Mouse (Mus musculus) CH12.LX (cell line): Measurements from ENCODE around the gene Chchd3. TPM values are rescaled to one million over a fixed set of nuclear protein-coding genes. Genes with fewer than 3 reads are reported as not detected.

Experiments
- DNase-seq: peaks from one replicate; pipeline ENCODE4 v3.0.0-alpha.2; 2013; ENCODE audit errors: extremely low read depth
- H3K27ac ChIP-seq: 2 replicates; pipeline ENCODE4 v1.5.1; 2012; ENCODE audit warnings: low read depth, mild to moderate bottlenecking, control low read depth, moderate library complexity; ENCODE audit not compliant: insufficient read depth
- H3K27me3 ChIP-seq: replicated peaks from 2 replicates; pipeline ENCODE3; 2012; ENCODE audit warnings: inconsistent platforms
- H3K36me3 ChIP-seq, 2 experiments: replicated peaks in 1 of 2; 2 replicates each; pipeline versions ENCODE3 to v1.6.1; 2012; ENCODE audit warnings: inconsistent platforms in 1 of 2, low read length in 1 of 2, mild to moderate bottlenecking in 1 of 2, mixed read lengths in 1 of 2, moderate library complexity in 1 of 2; ENCODE audit not compliant: control insufficient read depth in 1 of 2, insufficient read depth in 1 of 2
- H3K4me1 ChIP-seq, 2 experiments: 2 replicates each; pipeline ENCODE4 v1.6.1; 2012; ENCODE audit warnings: inconsistent platforms in 1 of 2, moderate library complexity in 1 of 2; ENCODE audit not compliant: insufficient read depth in 2 of 2, control insufficient read depth in 1 of 2
- H3K4me2 ChIP-seq: 2 replicates; pipeline ENCODE4 v1.6.1; 2012; ENCODE audit warnings: low read depth, mild to moderate bottlenecking, control low read depth; ENCODE audit not compliant: poor library complexity, insufficient read depth, severe bottlenecking
- H3K4me3 ChIP-seq, 3 experiments: fragments of 150-350 bp in 1 of 3; sonication (generic) in 1 of 3; replicated peaks in 1 of 3; 2 replicates each; pipeline versions ENCODE3 to v1.5.1; 2011 to 2012; ENCODE audit warnings: low read depth in 2 of 3, low read length in 2 of 3, mild to moderate bottlenecking in 2 of 3, moderate library complexity in 2 of 3, control low read depth in 1 of 3, improper control_type of control experiment in 1 of 3, inconsistent platforms in 1 of 3, mixed read lengths in 1 of 3; ENCODE audit not compliant: poor library complexity in 1 of 3
- H3K79me2 ChIP-seq: replicated peaks from 2 replicates; pipeline ENCODE4 v1.6.1; 2012; ENCODE audit warnings: mild to moderate bottlenecking, moderate library complexity; ENCODE audit not compliant: control insufficient read depth, poor library complexity, insufficient read depth, severe bottlenecking; ENCODE audit errors: extremely low read depth
- H3K9ac ChIP-seq: 2 replicates; pipeline ENCODE4 v1.6.1; 2012; ENCODE audit warnings: low read depth, mild to moderate bottlenecking, control low read depth, moderate library complexity; ENCODE audit not compliant: insufficient read depth
- H3K9me3 ChIP-seq: replicated peaks from 2 replicates; pipeline ENCODE3; 2012; ENCODE audit warnings: low read length, inconsistent platforms, mixed read lengths
- CHD1 ChIP-seq: IDR thresholded peaks from 2 replicates; pipeline ENCODE4 v1.6.1; 2012; ENCODE audit warnings: low read depth, low read length, improper control_type of control experiment, inconsistent platforms
- CHD2 ChIP-seq: IDR thresholded peaks from 2 replicates; pipeline ENCODE4 v1.6.1; 2011; ENCODE audit warnings: low read length, improper control_type of control experiment
- CTCF ChIP-seq, 2 experiments: IDR thresholded peaks in 1 of 2; conservative IDR thresholded peaks in 1 of 2; 2 replicates each; pipeline ENCODE4 v1.5.1; 2011 to 2012; ENCODE audit warnings: low read depth in 2 of 2, low read length in 2 of 2, improper control_type of control experiment in 1 of 2, inconsistent platforms in 1 of 2, mild to moderate bottlenecking in 1 of 2, moderate library complexity in 1 of 2
- ELF1 ChIP-seq: IDR thresholded peaks from 2 replicates; pipeline ENCODE4 v1.6.1; 2014; ENCODE audit warnings: low read depth, mild to moderate bottlenecking, inconsistent platforms, low read length, improper control_type of control experiment
- GABPA ChIP-seq: IDR thresholded peaks from 2 replicates; pipeline ENCODE4 v1.6.1; 2012; ENCODE audit warnings: low read depth, low read length, improper control_type of control experiment, inconsistent platforms; ENCODE audit not compliant: insufficient replicate concordance
- HCFC1 ChIP-seq: IDR thresholded peaks from 2 replicates; pipeline ENCODE4 v1.6.1; 2012; ENCODE audit warnings: low read depth, mild to moderate bottlenecking, inconsistent platforms, low read length, improper control_type of control experiment
- JUN ChIP-seq: IDR thresholded peaks from 2 replicates; pipeline ENCODE4 v1.6.1; 2011; ENCODE audit warnings: low read depth, mild to moderate bottlenecking, low read length, improper control_type of control experiment, moderate library complexity; ENCODE audit not compliant: insufficient read depth
- KAT2A ChIP-seq: IDR thresholded peaks from 2 replicates; pipeline ENCODE4 v1.6.1; 2012; ENCODE audit warnings: low read length, improper control_type of control experiment, inconsistent platforms; ENCODE audit not compliant: insufficient replicate concordance
- MAFK ChIP-seq: IDR thresholded peaks from 2 replicates; pipeline ENCODE4 v1.6.1; 2011; ENCODE audit warnings: low read length, improper control_type of control experiment; ENCODE audit not compliant: insufficient replicate concordance
- MAZ ChIP-seq: IDR thresholded peaks from 2 replicates; pipeline ENCODE4 v1.6.1; 2012; ENCODE audit warnings: low read depth, mild to moderate bottlenecking, inconsistent platforms, low read length, improper control_type of control experiment, moderate library complexity
- MYC ChIP-seq: IDR thresholded peaks from 2 replicates; pipeline ENCODE4 v1.6.1; 2011; ENCODE audit warnings: low read depth, mild to moderate bottlenecking, improper control_type of control experiment, low read length
- NELFE ChIP-seq: IDR thresholded peaks from 2 replicates; pipeline ENCODE4 v1.6.1; 2011; ENCODE audit warnings: low read depth, low read length, improper control_type of control experiment
- NRF1 ChIP-seq: IDR thresholded peaks from 2 replicates; pipeline ENCODE4 v1.6.1; 2014; ENCODE audit warnings: low read depth, mild to moderate bottlenecking, inconsistent platforms, low read length, improper control_type of control experiment, moderate library complexity
- POLR2A ChIP-seq: IDR thresholded peaks from 2 replicates; pipeline ENCODE4 v1.6.1; 2011; ENCODE audit warnings: low read depth, mild to moderate bottlenecking, improper control_type of control experiment, low read length
- RCOR1 ChIP-seq: conservative IDR thresholded peaks from 2 replicates; pipeline ENCODE4 v1.6.1; 2012; ENCODE audit warnings: low read depth, mild to moderate bottlenecking, inconsistent platforms, low read length, improper control_type of control experiment
- SIN3A ChIP-seq: IDR thresholded peaks from 2 replicates; pipeline ENCODE4 v1.6.1; 2012; ENCODE audit warnings: low read length, improper control_type of control experiment, inconsistent platforms
- SMC3 ChIP-seq: IDR thresholded peaks from 2 replicates; pipeline ENCODE4 v1.6.1; 2011; ENCODE audit warnings: low read depth, low read length, improper control_type of control experiment
- TCF12 ChIP-seq: IDR thresholded peaks from 2 replicates; pipeline ENCODE4 v1.6.1; 2014; ENCODE audit warnings: low read depth, mild to moderate bottlenecking, inconsistent platforms, low read length, improper control_type of control experiment
- UBTF ChIP-seq: IDR thresholded peaks from 2 replicates; pipeline ENCODE4 v1.6.1; 2012; ENCODE audit warnings: low read depth, mild to moderate bottlenecking, inconsistent platforms, low read length, improper control_type of control experiment, moderate library complexity
- USF2 ChIP-seq: conservative IDR thresholded peaks from 2 replicates; pipeline ENCODE4 v1.6.1; 2011; ENCODE audit warnings: low read depth, low read length, improper control_type of control experiment
- ZC3H11A ChIP-seq: IDR thresholded peaks from 2 replicates; pipeline ENCODE4 v1.6.1; 2012; ENCODE audit warnings: low read depth, mild to moderate bottlenecking, inconsistent platforms, low read length, improper control_type of control experiment
- ZKSCAN1 ChIP-seq: IDR thresholded peaks from 2 replicates; pipeline ENCODE4 v1.6.1; 2012; ENCODE audit warnings: low read depth, inconsistent platforms, low read length, improper control_type of control experiment, borderline replicate concordance
- dilution Hi-C: fragments of 300-500 bp; cut with MboI; formaldehyde crosslinking; loops from 2 replicates; pipeline ENCODE4 v1.14.3; 2020; ENCODE audit warnings: low sequenced_read_pairs; ENCODE audit not compliant: extremely low pct_unique_long_range_greater_than_20kb, extremely low pct_ligation_motif_present
- in situ Hi-C: fragments of 300-500 bp; cut with MboI; formaldehyde crosslinking; loops from 3 replicates; pipeline ENCODE4 v1.14.3; 2019; ENCODE audit warnings: low sequenced_read_pairs, low pct_ligation_motif_present, low pct_unique_long_range_greater_than_20kb, mixed read lengths
- polyA plus RNA-seq: library from polyadenylated mRNA; unstranded; fragments of >175 nt; gene quantifications from 2 replicates; pipeline ENCODE4 v1.2.1, GENCODE M21; 2012; ENCODE audit warnings: low read depth; ENCODE audit not compliant: insufficient read length
- total RNA-seq, 2 experiments: library from RNA; depleted of rRNA; stranded (reverse); fragments of 300-350 nt in 1 of 2; fragments of >200 nt in 1 of 2; gene quantifications; 2 replicates each; pipeline ENCODE4 v1.2.3; 2012 to 2014

Chchd3 gene
- total and polyA plus RNA-seq, 3 experiments = 116 to 197 (median 133) TPM

- Histone ChIP-seq H3K4me1 (no peaks in the 10 kb centered on the region), H3K27ac (no peak overlapping the region), H3K36me3 (peaks cover 0 to 48% of the 10 kb centered on the region in 2 experiments), H3K4me3 (no peak overlapping the region), H3K9me3 (no peaks in the 10 kb centered on the region)
- in situ Hi-C loops = no loop called here
- TF ChIP-seq MAFK = no peak
- TF ChIP-seq NRF1 = no peak
- no peak for TF ChIP-seq ZC3H11A
- no peak for TF ChIP-seq MAZ
- no peak for TF ChIP-seq ELF1
- no peak for TF ChIP-seq CHD1
- no peak for TF ChIP-seq USF2
- TF ChIP-seq UBTF = no peak
- TF ChIP-seq JUN = no peak
- TF ChIP-seq HCFC1 = no peak
- TF ChIP-seq, all 38 proteins: peak for 0
- H3K9ac ChIP-seq = no peak overlapping the region
- no peaks in the 10 kb centered on the region for H3K27me3 ChIP-seq
- no peaks in the 10 kb centered on the region for H3K79me2 ChIP-seq
- H3K4me2 ChIP-seq = no peak overlapping the region
- dilution Hi-C loops = no loop called here
- no peak for DNase-seq
These were observed 236.0 kb downstream of the Chchd3 start for GRCm38 (mm10) chr6:32823856-32824620.

- Histone ChIP-seq H3K27me3 (no peaks in the 10 kb centered on the region), H3K79me2 (no peaks in the 10 kb centered on the region)
These were observed 241.1 kb downstream of the Chchd3 start for GRCm38 (mm10) chr6:32818961-32819360.

GRCm38 (mm10) chr6:32808796-32809195 is 251.3 kb downstream of the Chchd3 start:
- H3K27me3 ChIP-seq = no peaks in the 10 kb centered on the region
- no peak overlapping the region for H3K9ac ChIP-seq
- in situ Hi-C loops = no loop called here
- H3K36me3 ChIP-seq = peaks cover 0 to 21% of the 10 kb centered on the region in 2 experiments
- no peak overlapping the region for H3K4me3 ChIP-seq
- TF ChIP-seq MYC = no peak
- TF ChIP-seq ZKSCAN1 = no peak
- no peak for TF ChIP-seq MAZ
- no peak for TF ChIP-seq RCOR1
- TF ChIP-seq TCF12 = no peak
- TF ChIP-seq SMC3 = no peak
- TF ChIP-seq CHD2 = no peak
- TF ChIP-seq UBTF = no peak
- no peak for TF ChIP-seq GABPA
- TF ChIP-seq POLR2A = no peak
- no peak for TF ChIP-seq NELFE
- no peak for TF ChIP-seq CHD1
- TF ChIP-seq SIN3A = no peak
- H3K27ac ChIP-seq = no peak overlapping the region
- dilution Hi-C loops = no loop called here
- H3K79me2 ChIP-seq = no peaks in the 10 kb centered on the region
- peaks cover 0 to 8% of the 10 kb centered on the region in 2 experiments; a peak in 1 of 4 replicates for H3K4me1 ChIP-seq
- DNase-seq = no peak
- H3K9me3 ChIP-seq = no peaks in the 10 kb centered on the region
- H3K4me2 ChIP-seq = no peak overlapping the region

More at GRCm38 (mm10) chr6:32818961-32819360, 241.1 kb downstream of the Chchd3 start:
- no peak for DNase-seq
- H3K4me1 ChIP-seq = no peaks in the 10 kb centered on the region
- no peak for TF ChIP-seq KAT2A
- TF ChIP-seq CTCF (conservative IDR thresholded peaks at IDR 0.05 in 1 of 2, IDR thresholded peaks at IDR 0.05 in 1 of 2; ENCODE audit: low read depth in 2 of 2, low read length in 2 of 2) = no peak
- in situ Hi-C loops = no loop called here
- no peak overlapping the region for H3K9ac ChIP-seq
- H3K36me3 ChIP-seq = peaks cover 3 to 48% of the 10 kb centered on the region in 2 experiments
- H3K27ac ChIP-seq = no peak overlapping the region
- no peaks in the 10 kb centered on the region for H3K9me3 ChIP-seq
- no peak overlapping the region for H3K4me3 ChIP-seq
- dilution Hi-C loops = no loop called here
- no peak overlapping the region for H3K4me2 ChIP-seq
